Mouse (Mus musculus) liver, adult 2 months (tissue): ENCODE results near the gene Slc9a9.

ENCODE experiments used
- CTCF ChIP-seq: fragments of 200-500 bp; IDR thresholded peaks from 2 replicates; pipeline ENCODE4 v1.5.1; 2011; ENCODE audit warnings: low read depth, low read length, control low read depth
- POLR2A ChIP-seq: fragments of 200-500 bp; IDR thresholded peaks from 2 replicates; pipeline ENCODE4 v1.6.1; 2011; ENCODE audit warnings: low read length, control low read depth; ENCODE audit not compliant: insufficient read depth; ENCODE audit errors: extremely low read depth

DNA sequence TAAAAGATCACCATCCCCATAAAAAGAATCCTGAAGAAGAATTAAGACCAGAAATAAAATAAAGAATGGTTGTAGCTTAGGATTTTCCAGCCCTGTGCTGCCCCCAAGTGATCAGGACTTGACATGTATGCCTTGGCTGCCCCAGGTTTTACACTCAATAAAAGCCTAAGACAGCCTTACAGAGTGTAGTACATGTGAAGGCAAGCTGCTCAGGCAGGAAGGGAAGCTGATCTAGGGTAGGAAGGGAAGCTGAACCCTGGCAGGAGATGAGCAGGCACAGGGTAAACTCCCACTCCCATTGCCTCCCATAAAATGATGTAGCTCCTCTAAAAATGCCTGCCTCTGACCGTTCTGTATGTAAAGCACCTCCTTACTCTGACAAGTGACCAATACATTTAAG lies 30.8 kb downstream of the Slc9a9 start:
- no peak for TF ChIP-seq POLR2A
- no peak; the same call in 1 of the 2 replicates for TF ChIP-seq CTCF
